Mouse (Mus musculus): ENCODE measurements around the gene Tmem94. TPM values are rescaled to one million over a fixed set of nuclear protein-coding genes. Genes with fewer than 3 reads are reported as not detected.

The Tmem94 gene
- total RNA-seq, 2 experiments from 2014 or later = 50.9 to 56.1 TPM

DNA sequence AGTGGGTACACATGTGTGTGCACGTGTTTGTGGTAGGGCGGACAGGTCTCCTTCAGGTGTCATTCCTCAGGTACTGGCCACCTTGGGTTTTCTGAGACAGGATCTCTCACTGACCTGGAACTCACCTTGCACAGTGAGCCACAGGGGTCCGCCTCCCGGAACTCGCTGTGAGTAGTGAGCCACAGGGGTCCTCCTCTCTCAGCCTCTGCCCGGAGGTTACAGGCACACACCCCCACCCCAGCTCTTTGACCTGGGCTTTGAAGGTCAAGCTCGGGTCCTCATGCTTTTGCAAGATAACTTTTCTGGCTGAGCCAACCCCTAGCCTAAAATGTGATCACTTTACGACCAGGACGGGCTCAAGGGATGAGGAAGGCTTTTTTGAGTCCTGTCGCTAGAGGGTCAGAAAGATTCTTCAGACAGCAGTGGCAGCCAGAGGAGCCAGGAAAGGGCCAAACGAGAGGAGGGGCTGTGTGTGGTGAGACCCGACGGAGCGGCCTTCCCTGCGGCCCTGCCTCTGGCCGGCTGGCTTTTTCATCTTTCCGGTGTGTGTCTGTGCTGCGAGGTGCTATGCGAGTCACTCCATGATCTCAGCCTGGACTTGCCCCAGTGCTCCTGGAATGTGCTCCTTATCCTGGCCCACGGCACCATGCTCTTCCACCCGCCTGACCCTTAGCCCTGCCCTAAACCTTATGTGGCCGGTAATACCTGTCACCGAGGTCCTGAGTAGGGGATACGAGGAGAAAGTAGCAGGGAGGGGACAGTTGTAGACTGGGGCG, 65.5 kb downstream of the Tmem94 start:
- DNase-seq (ENCODE audit: low spot score in 2 of 2) = no peak

DNA sequence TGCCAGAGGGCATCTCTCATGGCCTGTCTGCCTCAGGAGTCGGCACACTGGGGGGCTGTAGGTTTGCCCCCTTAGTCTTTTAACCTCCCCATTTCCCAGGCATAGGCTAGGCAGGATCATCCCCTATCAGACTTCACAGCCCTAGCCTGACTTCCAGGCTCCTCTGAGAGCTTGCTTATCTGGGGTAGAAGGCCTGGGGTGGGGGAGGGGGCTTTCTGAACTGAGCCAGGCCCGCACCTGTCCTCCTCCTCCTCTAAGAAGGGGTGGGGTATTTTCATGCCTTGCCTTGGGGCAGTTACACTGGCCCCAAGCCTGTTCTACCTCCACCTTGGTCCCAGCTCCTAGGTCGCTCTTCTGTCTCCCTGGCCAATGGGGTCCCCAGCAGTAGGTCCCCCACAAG, 66.3 kb downstream of the Tmem94 start:
- no peak for DNase-seq (ENCODE audit: low spot score in 2 of 2)

DNA sequence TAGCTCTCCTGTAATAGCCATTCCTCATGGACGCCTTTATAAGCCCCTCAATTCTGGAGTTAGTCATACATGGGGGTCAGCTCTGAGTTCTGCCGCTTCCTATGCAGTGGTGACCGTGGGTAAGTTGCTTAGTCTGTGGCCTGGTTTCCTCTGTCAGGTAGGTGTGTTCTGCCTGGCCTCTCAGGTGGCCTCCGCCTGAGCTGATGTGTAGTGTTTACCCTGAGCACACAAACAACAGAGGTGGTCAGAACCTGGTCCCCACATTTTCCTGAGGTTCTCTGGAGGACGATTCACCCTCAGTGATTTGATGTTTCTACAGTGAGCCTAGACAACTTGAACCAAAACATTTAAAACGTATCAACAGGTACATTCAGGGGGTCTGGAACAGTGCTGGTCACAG, 66.8 kb downstream of the Tmem94 start:
- no peak for DNase-seq (ENCODE audit: low spot score in 2 of 2)

DNA sequence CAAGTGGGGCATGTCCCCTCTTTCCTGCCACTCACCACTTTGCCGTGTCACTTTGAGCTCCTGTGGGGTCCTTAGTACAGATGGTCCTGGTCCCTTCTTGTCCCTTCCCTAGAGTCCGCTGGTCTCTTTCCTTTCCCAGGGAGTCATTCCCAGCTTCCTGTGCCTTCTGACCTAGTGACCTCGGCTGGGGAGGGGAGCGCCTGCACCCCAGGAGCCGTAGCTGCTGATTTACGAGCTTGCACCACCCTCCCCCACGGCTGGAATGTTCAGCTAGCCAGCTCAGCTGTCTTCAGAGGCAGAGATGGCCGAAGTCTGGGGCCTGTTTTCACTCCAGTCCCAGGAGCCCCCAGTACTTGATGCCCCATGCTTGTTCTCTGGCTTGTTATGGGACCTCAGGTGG, 67.3 kb downstream of the Tmem94 start:
- no peak for DNase-seq (ENCODE audit: low spot score in 2 of 2)

DNA sequence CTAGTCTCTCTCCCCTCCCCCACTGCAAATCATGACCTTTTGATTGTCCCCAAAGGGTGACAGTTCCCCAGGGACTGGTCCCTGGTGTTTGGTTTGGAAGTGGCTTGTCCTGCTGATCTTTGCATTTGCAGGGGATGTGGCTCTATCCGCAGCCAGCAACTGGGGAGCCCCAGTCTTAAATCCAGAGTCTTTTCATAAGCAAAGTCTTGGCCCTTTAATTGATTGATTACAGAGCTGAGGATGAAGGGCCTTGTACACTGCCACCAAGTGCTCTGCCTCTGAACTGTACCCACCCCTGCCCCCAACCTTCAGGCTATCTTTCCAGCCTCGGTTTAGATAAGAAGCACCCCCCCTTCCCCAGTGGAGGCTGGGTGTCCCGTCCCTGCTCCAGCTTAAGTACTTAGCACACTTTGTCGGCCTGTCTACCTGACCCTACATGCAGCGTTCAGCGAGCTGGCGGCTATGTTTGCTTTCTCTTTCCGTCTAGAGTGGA, 67.8 kb downstream of the Tmem94 start:
- no peak for DNase-seq (ENCODE audit: low spot score in 2 of 2)

DNA sequence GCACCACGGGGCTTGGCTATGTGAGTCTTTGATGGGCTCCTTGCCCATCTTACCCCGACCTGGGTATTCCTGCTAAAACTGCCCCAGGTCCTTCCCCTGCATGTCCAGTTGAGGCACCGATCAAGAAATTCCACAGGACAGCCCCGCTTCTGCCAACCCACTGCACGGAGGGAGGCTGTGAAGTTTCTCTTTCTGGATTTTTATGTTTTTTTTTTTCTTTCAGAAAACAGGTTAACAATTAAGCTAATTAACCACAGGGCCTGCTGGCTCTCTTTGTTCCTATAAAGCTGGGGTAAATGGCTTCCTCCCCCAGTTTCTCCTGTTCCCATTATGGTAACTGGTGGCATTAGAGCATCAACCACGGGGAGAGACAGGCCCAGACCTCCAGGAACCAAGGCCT, 68.8 kb downstream of the Tmem94 start:
- no peak for DNase-seq (ENCODE audit: low spot score in 2 of 2)

DNA sequence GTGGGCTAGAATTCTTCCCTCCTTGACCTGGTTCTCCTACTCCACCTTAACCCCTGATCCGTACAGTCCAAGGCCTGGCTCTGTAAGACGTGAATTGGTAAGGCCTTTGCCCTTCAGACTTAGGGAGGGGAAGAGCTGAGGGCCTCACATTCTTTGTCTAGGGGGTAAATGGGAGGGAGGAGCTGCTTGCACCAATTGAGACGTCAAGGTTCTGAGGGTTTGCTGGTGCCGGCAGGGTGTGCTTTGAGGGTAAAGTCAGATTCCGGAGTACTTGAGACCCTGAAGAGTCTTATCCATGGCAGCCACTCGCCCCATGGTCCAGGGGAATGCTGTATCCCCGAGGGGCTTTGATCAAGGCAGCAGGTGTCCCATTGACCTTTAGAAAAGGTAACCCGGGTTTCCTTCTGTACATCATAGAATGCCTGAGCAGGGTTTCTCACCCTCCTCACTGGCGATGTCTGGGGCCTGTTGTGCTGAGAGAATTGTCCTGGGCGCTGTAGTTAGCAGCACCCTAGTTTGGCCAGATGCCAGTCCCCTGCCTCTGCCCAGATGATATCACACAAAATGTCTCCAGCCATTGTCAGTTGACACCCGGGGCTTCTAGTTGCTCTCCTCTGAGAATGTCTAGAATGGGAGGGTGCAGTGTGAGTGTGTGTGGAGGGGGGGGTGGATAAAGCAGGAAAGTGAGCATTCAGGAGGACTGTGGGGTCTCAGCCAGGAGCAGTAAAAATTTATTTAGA, 71.6 kb downstream of the Tmem94 start:
- DNase-seq (ENCODE audit: low spot score in 2 of 2) = no peak

DNA sequence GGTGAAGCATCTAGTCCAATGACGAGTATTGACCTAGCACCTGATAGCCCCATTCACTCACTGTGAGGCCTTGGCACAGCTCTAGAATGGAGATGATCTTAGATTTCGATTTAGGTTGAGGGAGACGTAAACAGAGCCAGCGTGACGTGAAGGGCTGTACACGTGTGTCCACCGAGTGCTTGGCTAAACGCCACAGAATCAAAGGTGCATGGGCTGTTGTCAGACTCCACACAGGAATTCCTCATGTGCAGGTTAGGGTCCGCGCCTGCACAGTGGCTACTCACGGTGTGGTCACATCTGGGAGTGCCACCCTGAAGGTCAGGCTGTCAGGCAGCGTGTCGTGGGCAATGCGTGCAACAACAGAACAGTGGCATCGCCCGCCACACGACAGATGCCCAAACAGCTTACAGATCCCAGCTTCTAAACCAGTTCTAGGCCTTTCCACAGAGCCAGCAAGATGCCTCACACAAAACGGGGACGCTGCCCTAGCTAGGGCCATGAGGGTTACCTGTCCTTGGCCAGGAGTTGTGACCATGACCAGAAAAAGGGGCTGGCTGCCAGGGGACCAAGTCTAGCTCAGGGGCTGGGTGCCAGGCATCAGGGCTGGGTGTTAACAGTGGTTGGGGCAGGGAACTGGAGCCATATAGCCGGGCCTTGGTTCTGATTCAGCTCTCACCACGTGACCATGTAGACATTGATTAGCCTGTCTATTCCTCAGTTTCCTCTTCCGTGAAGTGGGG, 72.5 kb downstream of the Tmem94 start:
- no peak for DNase-seq (ENCODE audit: low spot score in 2 of 2)

DNA sequence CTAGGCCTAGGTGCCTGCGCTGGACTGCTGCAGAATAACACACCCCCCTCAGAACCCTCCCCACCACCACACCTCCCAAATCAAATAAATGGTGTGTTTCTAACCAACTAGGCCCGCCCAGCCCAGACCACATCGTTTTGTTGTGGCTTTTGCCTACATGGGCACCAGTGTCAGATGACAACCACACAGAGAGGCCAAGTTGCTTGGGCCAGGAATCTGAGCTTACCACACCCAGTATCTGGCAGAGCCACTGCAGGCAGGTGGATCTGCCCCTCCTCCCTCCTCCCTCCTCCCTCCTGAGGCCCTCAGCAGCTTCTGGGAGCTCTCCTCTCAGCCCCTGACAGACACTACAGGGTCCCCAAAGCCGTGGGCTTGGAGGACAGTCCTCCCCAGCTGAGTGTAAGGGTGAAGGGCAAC, 73.7 kb downstream of the Tmem94 start:
- DNase-seq (ENCODE audit: low spot score in 2 of 2) = no peak

DNA sequence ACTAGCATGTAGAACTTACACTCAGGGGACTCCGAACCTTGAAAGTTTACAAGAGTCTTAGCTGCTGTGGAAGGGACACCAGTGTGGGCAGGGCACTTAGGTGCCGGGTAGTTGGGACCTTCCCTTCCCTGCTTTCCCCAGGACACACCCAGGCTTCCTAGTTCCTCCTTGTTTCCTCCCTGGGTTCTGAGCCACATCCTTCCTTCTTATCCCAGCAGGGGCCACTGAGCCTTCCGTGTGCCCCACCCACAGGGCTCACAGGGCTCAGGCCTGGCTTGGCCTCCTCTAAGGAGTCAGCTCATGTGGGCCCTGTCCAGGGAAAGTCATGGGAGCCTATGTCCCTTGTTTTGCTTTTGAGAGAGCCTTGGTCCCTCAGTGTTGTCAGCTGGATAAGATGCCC, 74.5 kb downstream of the Tmem94 start:
- no peak for DNase-seq (ENCODE audit: low spot score in 2 of 2)

DNA sequence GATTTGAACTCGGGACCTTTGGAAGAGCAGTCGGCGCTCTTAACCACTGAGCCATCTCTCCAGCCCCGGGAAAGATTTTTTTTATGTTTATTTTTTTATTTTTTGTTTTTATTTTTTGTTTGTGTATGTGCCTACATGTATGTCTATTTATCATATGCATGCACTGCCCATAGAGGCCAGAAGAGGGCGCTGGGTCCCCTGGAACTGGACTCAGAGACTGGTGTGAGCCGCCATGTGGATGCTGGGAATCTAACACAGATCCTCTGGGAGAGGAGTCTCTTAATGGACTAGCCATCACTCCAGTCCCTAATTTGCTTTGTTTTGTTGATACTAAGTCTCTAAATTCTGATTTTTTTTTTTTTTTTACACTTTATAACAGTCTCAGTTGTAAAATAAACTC, 75.8 kb downstream of the Tmem94 start:
- no peak for DNase-seq (ENCODE audit: low spot score in 2 of 2)

DNA sequence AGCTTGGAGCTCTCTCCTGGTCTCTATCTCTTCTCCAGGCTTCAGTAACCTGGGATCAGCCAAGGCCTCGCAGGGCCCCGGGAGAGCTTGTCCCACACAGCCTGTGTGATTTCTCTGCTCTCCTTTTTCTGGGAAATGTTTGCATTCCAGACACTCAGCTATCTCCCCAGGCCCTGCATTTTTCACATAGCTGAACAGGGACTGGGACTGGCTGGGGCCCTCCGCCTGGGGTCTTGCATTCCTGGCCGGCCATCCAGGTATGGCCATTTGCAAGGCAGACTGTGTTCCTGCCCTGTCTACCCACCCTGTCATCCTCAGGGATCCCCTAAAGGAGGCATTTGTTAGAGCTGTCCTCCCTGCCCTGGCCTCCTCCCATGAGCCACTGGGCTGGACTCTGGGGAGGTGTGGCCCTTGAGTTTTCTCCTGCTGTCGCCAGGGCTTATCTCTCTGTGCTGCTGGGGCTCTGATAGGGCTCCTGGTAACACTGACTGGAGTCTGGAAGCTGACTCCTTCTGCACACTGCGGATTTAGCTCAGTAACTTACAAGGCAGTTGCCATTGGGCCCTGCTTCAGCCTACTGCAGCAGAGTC, 76.8 kb downstream of the Tmem94 start:
- DNase-seq (ENCODE audit: low spot score in 2 of 2) = no peak

DNA sequence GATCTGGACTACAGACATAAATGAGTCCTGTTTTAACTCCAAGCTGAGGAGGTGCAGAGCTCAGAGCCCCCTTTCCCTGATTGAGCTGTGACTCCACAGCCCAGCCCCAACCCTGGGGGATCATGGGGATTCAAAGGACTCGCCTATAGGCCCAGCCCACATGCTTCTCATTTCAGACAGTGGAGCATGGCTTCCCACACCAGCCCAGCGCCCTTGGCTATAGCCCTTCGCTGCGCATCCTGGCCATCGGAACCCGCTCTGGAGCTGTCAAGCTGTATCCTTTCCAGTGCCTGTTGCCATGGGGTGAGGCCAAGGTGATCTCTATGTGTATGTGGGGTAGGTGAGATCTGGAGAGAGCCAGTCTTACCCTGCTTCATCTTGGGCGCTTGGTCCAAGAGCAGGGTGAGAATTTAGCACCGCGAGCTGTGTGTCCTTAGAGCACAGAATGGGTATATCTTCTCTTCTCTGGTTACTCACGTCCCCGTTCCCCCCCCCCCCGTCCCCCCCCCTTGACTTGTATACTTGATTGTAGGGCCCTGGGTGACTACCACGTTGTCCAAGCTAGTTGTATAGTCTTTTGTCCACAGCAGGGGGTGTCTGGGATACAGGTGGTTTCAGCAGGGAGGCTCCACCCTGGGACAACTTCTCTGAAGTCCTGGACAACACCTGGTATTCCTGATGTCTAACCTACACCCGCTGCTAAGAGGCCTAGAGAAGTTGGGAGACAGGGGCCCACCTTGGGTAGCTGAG, 78.1 kb downstream of the Tmem94 start:
- DNase-seq (ENCODE audit: low spot score in 2 of 2) = no peak

DNA sequence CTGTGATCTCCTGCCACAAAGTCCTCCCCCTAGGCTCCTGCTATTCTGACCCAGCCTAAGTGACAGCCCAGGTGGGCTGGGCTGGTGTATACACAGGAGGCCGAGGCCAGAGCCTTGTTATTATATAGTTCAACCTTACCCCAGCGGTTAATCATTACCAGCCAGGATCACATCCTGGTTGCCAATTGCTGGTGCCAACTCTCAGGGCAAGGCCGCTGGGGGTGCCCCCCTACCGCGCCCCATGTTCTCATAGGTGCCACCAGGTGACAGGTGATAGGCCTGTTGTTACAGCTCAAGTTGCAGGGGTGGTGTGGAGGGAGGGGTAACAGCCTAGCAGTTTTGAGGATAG, 78.6 kb downstream of the Tmem94 start:
- no peak for DNase-seq (ENCODE audit: low spot score in 2 of 2)

DNA sequence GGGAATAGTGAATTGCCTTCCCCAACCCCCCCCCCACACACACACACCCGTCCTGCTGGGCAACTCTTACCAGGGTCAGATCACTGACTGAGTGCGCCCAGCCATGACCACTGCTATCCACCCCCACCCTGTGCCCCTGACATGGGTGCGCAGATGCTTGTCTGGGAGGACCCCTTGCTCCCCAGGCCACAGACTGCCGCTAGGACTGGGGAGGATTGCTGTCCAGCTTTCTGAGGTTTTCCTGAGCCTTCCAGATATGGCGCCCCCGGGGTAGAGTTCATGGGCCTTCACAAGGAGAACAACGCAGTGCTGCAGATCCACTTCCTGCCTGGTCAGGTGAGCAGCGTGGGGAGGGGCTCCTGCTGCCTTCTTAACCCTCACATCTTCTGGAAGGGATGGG, 79.0 kb downstream of the Tmem94 start:
- no peak for DNase-seq (ENCODE audit: low spot score in 2 of 2)

DNA sequence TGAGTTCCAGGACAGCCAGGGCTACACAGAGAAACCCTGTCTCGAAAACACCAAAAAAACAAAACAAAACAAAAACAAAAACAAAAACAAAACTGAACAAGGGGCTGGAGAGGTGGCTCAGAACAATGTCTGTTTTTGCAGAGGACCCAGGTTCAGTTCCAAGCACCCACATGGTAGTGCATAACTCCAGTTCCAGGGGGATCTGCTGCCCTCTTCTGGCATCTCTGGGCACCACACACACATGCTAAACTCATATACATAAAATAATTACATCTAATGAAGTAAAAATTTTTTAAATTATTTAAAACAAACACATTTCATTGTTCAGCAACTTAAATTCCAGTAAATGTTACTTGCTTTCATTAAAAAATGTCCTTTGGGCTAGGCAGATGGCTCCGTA, 80.6 kb downstream of the Tmem94 start:
- no peak for DNase-seq (ENCODE audit: low spot score in 2 of 2)

Small RNAs within 50 kb of the gene (microRNA-seq; reads per million reads assigned to microRNA genes)
- 1.4 to 2.0 reads per million in 2 experiments for gene Mir5621

Other genes with a start within 250 kb of the Tmem94 start
- 100 to 1,000 TPM; 307 to 316 TPM for gene Sumo2, start 229.2 kb upstream of the Tmem94 start, total RNA-seq (2021)
- gene Nup85, start 201.0 kb upstream of the Tmem94 start, total RNA-seq (2021) = 10 to 100 TPM; 46.8 to 48.6 TPM
- gene Mrps7, start 161.5 kb upstream of the Tmem94 start, total RNA-seq (2021) = 10 to 100 TPM; 49.0 to 50.1 TPM
- gene Gga3, start 161.4 kb upstream of the Tmem94 start, total RNA-seq (2021) = 10 to 100 TPM; 68.6 to 73.5 TPM
- 10 to 100 TPM; 18.9 to 19.4 TPM for gene Mif4gd, start 152.5 kb upstream of the Tmem94 start, total RNA-seq (2021)
- gene Slc25a19, start 137.1 kb upstream of the Tmem94 start, total RNA-seq (2021) = 10 to 100 TPM; 59.2 to 61.9 TPM
- 100 to 1,000 TPM; 184 to 203 TPM for gene Grb2, start 56.8 kb upstream of the Tmem94 start, total RNA-seq (2021)
- 10 to 100 TPM; 19.4 to 19.9 TPM for gene Caskin2, start 48.2 kb downstream of the Tmem94 start, total RNA-seq (2021)
- gene Tsen54, start 49.3 kb downstream of the Tmem94 start, total RNA-seq (2021) = 10 to 100 TPM; 11.1 to 11.4 TPM
- gene Llgl2, start 58.6 kb downstream of the Tmem94 start, total RNA-seq (2021) = 1 to 10 TPM; 2.5 to 3.0 TPM
- gene Myo15b, start 93.0 kb downstream of the Tmem94 start, total RNA-seq (2021) = under 1 TPM; 0.15 to 0.57 TPM
- under 1 TPM; 0.46 to 0.74 TPM for gene Smim5, start 134.5 kb downstream of the Tmem94 start, total RNA-seq (2021)
- gene Smim6, start 146.6 kb downstream of the Tmem94 start, total RNA-seq (2021) = not detected
- 10 to 100 TPM; 51.3 to 56.7 TPM for gene Sap30bp, start 167.8 kb downstream of the Tmem94 start, total RNA-seq (2021)
- gene Recql5, start 168.0 kb downstream of the Tmem94 start, total RNA-seq (2021) = 10 to 100 TPM; 28.6 to 29.4 TPM
- gene Itgb4, start 209.3 kb downstream of the Tmem94 start, total RNA-seq (2021) = 1 to 10 TPM; 7.9 to 8.7 TPM
- gene Galk1, start 247.3 kb downstream of the Tmem94 start, total RNA-seq (2021) = 10 to 100 TPM; 11.7 to 14.1 TPM